Mouse (Mus musculus) intestine, embryonic 14.5 days (tissue): ENCODE results near the gene BC016579. TPM values are rescaled to one million over a fixed set of nuclear protein-coding genes. Genes with fewer than 3 reads are reported as not detected.

ENCODE experiments used
- ATAC-seq: fragments of 200-750 bp; cut with Nextera tagmentation; replicated peaks from 2 replicates; pipeline ENCODE4 v1.8.0; 2017; ENCODE audit warnings: low read depth, moderate number of reproducible peaks, moderate TSS enrichment, moderate library complexity; ENCODE audit not compliant: low FRiP score, low TSS enrichment
- DNase-seq: peaks from one replicate; pipeline ENCODE4 v3.0.0-alpha.2; 2018; ENCODE audit warnings: low spot score
- H3K27ac ChIP-seq: fragments of 300-500 bp; sonication (generic); 2 replicates; pipeline ENCODE4 v1.5.1; 2014; ENCODE audit warnings: low read depth, mild to moderate bottlenecking, control low read depth
- H3K27me3 ChIP-seq: fragments of 300-500 bp; sonication (generic); replicated peaks from 2 replicates; pipeline ENCODE4 v1.6.1; 2014; ENCODE audit warnings: low read length, control low read depth; ENCODE audit not compliant: control insufficient read depth, insufficient read depth
- H3K36me3 ChIP-seq: fragments of 300-500 bp; sonication (generic); 2 replicates; pipeline ENCODE4 v1.6.1; 2014; ENCODE audit warnings: low read length, control low read depth; ENCODE audit not compliant: control insufficient read depth, insufficient read depth
- H3K4me1 ChIP-seq: fragments of 300-500 bp; sonication (generic); replicated peaks from 2 replicates; pipeline ENCODE4 v1.6.1; 2014; ENCODE audit warnings: low read length, control low read depth, mixed read lengths; ENCODE audit not compliant: control insufficient read depth, insufficient read depth
- H3K4me2 ChIP-seq: fragments of 300-500 bp; sonication (generic); 2 replicates; pipeline ENCODE4 v1.6.1; 2014; ENCODE audit warnings: low read length
- H3K4me3 ChIP-seq: fragments of 300-500 bp; sonication (generic); 2 replicates; pipeline ENCODE4 v1.5.1; 2014; ENCODE audit warnings: low read depth, low read length, control low read depth, mixed read lengths
- H3K9ac ChIP-seq: fragments of 300-500 bp; sonication (generic); 2 replicates; pipeline ENCODE4 v1.6.1; 2014; ENCODE audit warnings: mild to moderate bottlenecking, low read length
- H3K9me3 ChIP-seq: fragments of 300-500 bp; sonication (generic); 2 replicates; pipeline ENCODE4 v1.6.1; 2016; ENCODE audit warnings: low read length, control low read depth; ENCODE audit not compliant: control insufficient read depth
- WGBS: fragments of 180-500 bp; shearing (Covaris S2); extraction: QIAGEN DNeasy Blood & Tissue Kit; methylation state at CpG from one replicate; pipeline ENCODE4 v1.1.7; 2014; 5-methylcytosine and 5-hydroxymethylcytosine counted together
- polyA plus RNA-seq: library from polyadenylated mRNA; unstranded; fragments of >200 nt; fragmentation: Nextera tagmentation; extraction: Ambion mirVana; gene quantifications from 2 replicates; pipeline ENCODE4 v1.2.1, GENCODE M21; 2014

The BC016579 gene
- polyA plus RNA-seq, 1 experiment from 2014 or later: 2.7 TPM

DNA sequence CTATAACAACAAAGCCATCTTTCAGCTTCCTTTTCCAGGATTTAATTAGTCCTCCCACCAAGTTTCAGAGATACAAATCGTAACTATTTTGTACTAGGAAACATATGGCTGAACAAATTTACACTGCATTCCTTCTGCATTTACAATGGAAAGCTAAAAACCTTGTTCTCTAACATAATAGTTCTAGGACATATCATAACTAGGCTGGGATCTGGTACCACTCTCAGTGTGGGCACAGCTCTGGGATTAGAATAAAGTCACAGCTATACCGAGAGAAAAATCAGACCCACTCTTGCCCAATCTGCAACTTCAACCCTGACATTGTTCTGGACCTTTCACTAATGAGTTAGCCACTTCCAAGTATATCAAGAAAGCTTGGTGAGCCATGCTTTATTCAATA lies 18.0 kb downstream of the BC016579 start:
- Histone ChIP-seq H3K9me3 (no peaks in the 10 kb centered on the region), H3K27ac (no peak overlapping the region), H3K36me3 (no peaks in the 10 kb centered on the region), H3K4me3 (no peak overlapping the region), H3K27me3 (no peaks in the 10 kb centered on the region), H3K4me1 (no peaks in the 10 kb centered on the region), H3K9ac (no peak overlapping the region), H3K4me2 (no peak overlapping the region)
- 90% methylated on average over 2 of the region's 2 CpGs for WGBS
- DNase-seq (no peak), ATAC-seq (no peak)

DNA sequence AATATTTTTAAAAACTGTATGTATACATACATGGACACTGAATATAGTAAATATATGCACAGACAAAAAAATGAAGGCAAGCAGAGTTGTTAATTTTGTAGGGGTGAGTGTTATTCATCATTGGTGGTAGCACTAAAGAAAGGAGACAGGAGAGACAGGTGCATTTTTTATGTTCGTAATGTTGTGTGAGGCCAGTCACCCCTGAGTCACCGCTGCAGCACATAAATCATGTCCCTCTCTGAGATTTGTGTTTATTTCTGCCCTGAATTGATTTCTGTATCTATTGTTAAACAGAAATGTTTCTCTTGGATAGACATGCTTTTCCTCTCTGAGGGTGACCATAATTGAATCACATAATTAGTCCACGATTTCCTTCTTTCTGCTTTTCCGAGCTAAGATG lies 21.4 kb downstream of the BC016579 start:
- H3K27ac ChIP-seq: no peak overlapping the region
- no peak for ATAC-seq
- H3K4me1 ChIP-seq: no peaks in the 10 kb centered on the region
- H3K4me3 ChIP-seq: no peak overlapping the region
- no peak overlapping the region for H3K9ac ChIP-seq
- H3K9me3 ChIP-seq: no peaks in the 10 kb centered on the region
- no peak overlapping the region for H3K4me2 ChIP-seq
- 64% methylated on average over 4 of the region's 4 CpGs for WGBS
- H3K36me3 ChIP-seq: no peaks in the 10 kb centered on the region
- no peak for DNase-seq
- no peaks in the 10 kb centered on the region for H3K27me3 ChIP-seq

DNA sequence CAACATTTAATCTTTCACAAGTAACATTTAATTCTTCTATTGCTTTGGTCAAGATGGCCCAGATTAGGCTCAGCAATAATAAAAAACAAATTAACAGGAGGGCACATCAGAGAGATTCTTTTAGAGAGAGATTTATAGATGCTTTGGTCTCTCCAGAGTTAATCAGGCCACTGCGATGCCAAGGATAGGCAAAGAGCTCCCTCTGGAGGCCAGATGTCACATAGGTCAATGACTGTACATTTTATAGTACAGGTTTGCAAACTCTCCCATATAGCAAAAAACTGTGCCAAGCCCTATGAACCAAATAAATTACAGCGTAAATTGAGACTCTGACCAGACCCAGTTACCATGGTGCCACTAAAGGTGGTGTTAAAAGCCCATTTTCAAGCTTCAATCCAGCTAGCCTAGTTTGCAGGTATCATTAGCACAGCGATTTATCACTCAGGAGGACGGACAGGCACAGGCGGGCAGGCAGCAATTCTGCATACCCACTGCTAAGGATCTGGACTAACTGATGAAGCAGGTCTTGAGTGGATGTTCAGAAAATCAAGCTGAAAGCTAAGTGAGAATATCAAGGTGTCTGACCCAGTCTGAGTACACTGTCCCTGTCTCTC lies 23.4 kb downstream of the BC016579 start:
- Histone ChIP-seq H3K9ac (no peak overlapping the region), H3K9me3 (no peaks in the 10 kb centered on the region), H3K27me3 (no peaks in the 10 kb centered on the region), H3K4me1 (no peaks in the 10 kb centered on the region; the same call in 1 of the 2 replicates), H3K36me3 (no peaks in the 10 kb centered on the region), H3K4me3 (no peak overlapping the region), H3K27ac (no peak overlapping the region), H3K4me2 (no peak overlapping the region)
- WGBS: 54% methylated on average over 5 of the region's 5 CpGs
- ATAC-seq: peak; percentile 63; the same call in 1 of the 2 replicates
- peak; percentile 71 for DNase-seq

DNA sequence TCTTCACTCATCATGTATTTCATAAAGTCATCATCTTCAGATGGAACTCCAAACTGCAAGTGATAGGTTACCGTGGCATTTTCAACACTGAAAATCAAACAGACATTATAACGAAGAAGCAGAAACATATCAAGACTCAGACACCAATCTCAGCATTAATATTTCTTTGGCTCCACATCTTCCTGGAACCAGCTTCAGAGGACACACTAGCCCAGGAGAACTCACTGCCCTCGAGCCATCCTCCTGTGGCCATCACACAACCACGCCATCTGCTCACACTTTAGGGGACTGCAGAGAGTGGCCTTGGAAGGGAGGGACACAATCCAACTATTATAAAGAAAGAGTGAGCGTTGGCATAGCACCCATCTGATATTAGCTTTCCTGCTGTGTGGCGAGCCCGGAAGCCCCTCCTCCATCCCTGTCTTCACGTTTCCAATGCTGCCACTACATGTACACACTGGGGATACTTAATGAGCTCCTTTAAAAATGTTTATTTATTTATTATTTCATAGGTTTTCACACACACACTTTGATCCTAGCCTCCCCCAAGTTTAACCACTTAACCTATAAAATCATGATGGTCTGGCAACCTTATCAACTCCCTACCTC lies 24.3 kb downstream of the BC016579 start:
- no peaks in the 10 kb centered on the region for H3K27me3 ChIP-seq
- 81% methylated on average over 8 of the region's 8 CpGs for WGBS
- no peak overlapping the region for H3K27ac ChIP-seq
- no peaks in the 10 kb centered on the region for H3K36me3 ChIP-seq
- H3K4me2 ChIP-seq: no peak overlapping the region
- H3K4me1 ChIP-seq: no peaks in the 10 kb centered on the region; the same call in 1 of the 2 replicates
- ATAC-seq: no peak
- DNase-seq: no peak
- H3K4me3 ChIP-seq: no peak overlapping the region
- H3K9ac ChIP-seq: no peak overlapping the region
- no peaks in the 10 kb centered on the region for H3K9me3 ChIP-seq

DNA sequence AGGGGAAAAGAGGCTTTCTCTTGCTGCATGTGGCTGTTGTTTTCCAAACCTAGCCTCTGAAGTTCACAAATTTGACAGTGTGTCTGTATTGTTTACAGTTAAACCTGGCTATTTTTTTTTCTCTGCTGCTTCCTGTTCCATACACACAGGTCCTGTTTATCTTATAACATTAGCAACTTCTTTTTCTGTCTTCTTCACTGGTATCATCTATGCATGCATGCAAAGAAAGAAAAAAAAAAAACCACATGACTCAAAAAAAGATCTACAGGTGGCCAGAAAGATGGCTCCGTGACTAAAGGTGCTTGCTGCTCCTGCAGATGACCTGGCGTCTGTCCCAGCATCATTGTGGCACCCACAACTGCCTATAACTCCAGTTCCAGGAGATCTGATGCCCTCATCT lies 28.5 kb downstream of the BC016579 start:
- Histone ChIP-seq H3K9ac (no peak overlapping the region), H3K36me3 (no peaks in the 10 kb centered on the region), H3K9me3 (no peaks in the 10 kb centered on the region), H3K4me2 (no peak overlapping the region), H3K4me3 (no peak overlapping the region), H3K4me1 (no peaks in the 10 kb centered on the region; the same call in 1 of the 2 replicates), H3K27me3 (no peaks in the 10 kb centered on the region), H3K27ac (no peak overlapping the region)
- 80% methylated on average over 2 of the region's 2 CpGs for WGBS
- no peak for DNase-seq
- no peak for ATAC-seq

DNA sequence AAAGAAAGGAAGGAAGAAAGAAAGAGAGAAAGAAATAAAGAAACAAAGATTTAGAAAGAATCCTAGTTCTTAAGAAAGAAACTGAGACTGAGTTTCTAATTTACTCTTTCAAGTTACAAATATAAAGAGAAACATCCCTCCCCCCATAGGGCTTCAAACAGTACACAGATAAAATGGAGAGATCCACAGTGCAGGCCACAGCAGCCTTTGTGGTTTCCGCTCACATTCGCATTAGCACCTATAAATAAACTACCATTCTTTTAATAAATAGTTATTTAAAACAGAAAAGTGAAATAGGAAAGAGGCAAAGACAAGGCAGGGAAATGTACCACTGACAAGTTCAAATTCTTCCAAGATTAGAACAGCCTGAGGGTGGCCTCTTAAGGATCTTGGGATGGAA lies 29.1 kb downstream of the BC016579 start:
- no peak for ATAC-seq
- Histone ChIP-seq H3K27me3 (no peaks in the 10 kb centered on the region), H3K4me2 (no peak overlapping the region), H3K4me1 (no peaks in the 10 kb centered on the region; the same call in 1 of the 2 replicates), H3K9me3 (no peaks in the 10 kb centered on the region), H3K9ac (no peak overlapping the region), H3K4me3 (no peak overlapping the region), H3K27ac (no peak overlapping the region), H3K36me3 (no peaks in the 10 kb centered on the region)
- WGBS: 74% methylated on average over 2 of the region's 2 CpGs
- DNase-seq: no peak

DNA sequence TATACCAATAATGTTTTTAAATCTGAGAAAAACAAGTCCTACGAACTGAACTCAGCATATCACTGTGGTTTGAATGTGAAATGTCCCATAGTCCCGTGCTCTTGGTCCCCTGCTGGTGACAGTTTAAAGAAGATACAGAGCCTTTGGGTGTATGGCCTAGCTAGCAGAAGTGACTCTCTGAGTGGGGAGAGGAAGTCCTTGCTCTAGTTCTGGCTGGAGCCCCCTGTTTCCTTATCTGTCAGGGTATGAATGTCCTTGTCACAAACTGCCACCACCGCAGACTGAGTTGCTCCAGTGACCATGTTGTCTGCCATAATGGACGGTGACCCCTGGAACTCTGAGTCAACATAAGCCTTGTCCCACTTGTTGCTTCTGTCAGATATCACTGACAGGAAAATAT lies 30.6 kb downstream of the BC016579 start:
- H3K9ac ChIP-seq: no peak overlapping the region
- H3K27ac ChIP-seq: no peak overlapping the region
- WGBS: 89% methylated on average over 4 of the region's 4 CpGs
- no peak overlapping the region for H3K4me3 ChIP-seq
- H3K27me3 ChIP-seq: no peaks in the 10 kb centered on the region
- H3K4me1 ChIP-seq: no peaks in the 10 kb centered on the region; the same call in 1 of the 2 replicates
- no peak for DNase-seq
- no peak for ATAC-seq
- no peaks in the 10 kb centered on the region for H3K36me3 ChIP-seq
- no peaks in the 10 kb centered on the region for H3K9me3 ChIP-seq
- H3K4me2 ChIP-seq: no peak overlapping the region

DNA sequence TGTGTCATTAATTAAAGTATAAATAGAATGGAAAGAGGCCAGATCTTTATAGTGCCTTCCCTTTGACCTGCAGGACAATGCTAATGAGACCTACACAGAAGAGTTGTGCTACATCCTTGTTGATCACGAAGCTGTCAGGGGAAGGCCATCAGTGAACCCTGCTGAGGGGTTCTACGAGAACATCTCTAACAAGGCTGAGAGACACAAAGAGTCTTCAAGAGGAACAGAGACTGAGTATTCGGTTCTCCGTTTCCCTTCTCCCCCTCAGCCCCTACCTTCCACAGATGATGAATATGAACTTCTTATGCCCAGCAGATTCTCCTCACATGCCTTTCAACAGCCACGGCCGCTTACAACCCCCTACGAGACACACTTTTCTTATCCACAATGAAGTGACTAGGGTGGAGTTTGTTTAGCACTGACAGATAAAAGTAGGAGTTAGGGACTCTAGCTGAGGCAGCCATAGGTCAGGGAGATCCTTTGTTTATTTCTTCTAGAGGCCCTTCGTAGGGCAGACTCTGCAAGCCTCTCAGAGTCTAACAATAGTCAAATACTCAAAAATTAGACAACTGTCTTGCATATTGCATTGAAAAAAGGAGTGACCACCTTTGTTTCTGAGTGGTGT lies 34.0 kb downstream of the BC016579 start:
- no peaks in the 10 kb centered on the region for H3K36me3 ChIP-seq
- H3K9me3 ChIP-seq: no peaks in the 10 kb centered on the region
- no peak for DNase-seq
- no peaks in the 10 kb centered on the region for H3K27me3 ChIP-seq
- WGBS: 54% methylated on average over 8 of the region's 8 CpGs
- no peak overlapping the region for H3K4me3 ChIP-seq
- ATAC-seq: no peak
- H3K4me1 ChIP-seq: no peaks in the 10 kb centered on the region
- no peak overlapping the region for H3K9ac ChIP-seq
- H3K4me2 ChIP-seq: no peak overlapping the region
- H3K27ac ChIP-seq: no peak overlapping the region

DNA sequence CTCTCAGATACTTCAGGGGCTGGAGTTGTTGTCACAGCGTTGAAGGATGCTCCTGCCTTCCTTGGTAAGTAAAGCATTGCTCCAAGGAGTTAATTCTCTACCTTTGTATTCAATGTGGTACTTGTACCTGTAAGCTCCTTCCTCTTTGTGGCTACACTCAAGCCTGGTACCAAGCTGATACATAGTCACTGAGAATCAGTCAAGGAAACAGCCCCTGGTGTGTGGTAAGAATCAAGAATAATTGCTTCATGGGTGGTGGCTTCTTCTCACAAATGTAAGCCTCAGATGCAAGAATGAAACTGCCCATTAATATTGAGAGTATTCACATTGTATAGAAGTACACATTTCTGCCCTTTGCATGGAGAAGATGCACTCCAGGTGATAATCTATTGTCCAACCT lies 37.9 kb downstream of the BC016579 start:
- no peak overlapping the region for H3K4me3 ChIP-seq
- H3K36me3 ChIP-seq: no peaks in the 10 kb centered on the region
- DNase-seq: no peak
- no peaks in the 10 kb centered on the region for H3K4me1 ChIP-seq
- H3K9me3 ChIP-seq: no peaks in the 10 kb centered on the region
- H3K4me2 ChIP-seq: no peak overlapping the region
- H3K9ac ChIP-seq: no peak overlapping the region
- H3K27ac ChIP-seq: no peak overlapping the region
- no peaks in the 10 kb centered on the region for H3K27me3 ChIP-seq
- ATAC-seq: no peak
- WGBS: 93% methylated on average over 1 of the region's 1 CpGs
